Mouse (Mus musculus) 3T3-L1 (cell line): ENCODE data around the gene Sag.

Experiments used
- DNase-seq: peaks from one replicate; pipeline ENCODE4 v3.0.0-alpha.2; 2015; ENCODE audit warnings: low read depth, low spot score

The Sag gene

GRCm38 (mm10) chr1:87824420-87824995 is 21.0 kb downstream of the Sag start:
- no peak for DNase-seq

DNA sequence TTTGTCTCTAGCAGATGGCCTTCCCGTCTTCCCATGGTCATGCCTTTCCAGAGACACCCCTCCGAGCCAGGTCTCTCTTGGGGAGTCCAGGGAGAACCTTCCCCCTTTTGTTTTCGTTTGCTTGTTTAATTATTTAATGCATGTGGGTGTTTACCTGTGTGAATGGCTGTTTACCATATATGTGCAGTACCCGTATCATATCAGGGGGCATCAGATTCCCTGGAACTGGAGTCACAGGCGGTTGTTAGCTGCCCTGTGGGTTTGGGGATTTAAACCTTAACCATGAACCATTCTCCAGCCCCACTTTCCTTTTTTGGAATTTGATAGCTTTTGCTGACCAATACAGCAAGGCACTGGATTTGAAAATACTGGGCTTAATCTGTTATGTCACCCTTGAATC is 21.8 kb downstream of the Sag start:
- no peak for DNase-seq

DNA sequence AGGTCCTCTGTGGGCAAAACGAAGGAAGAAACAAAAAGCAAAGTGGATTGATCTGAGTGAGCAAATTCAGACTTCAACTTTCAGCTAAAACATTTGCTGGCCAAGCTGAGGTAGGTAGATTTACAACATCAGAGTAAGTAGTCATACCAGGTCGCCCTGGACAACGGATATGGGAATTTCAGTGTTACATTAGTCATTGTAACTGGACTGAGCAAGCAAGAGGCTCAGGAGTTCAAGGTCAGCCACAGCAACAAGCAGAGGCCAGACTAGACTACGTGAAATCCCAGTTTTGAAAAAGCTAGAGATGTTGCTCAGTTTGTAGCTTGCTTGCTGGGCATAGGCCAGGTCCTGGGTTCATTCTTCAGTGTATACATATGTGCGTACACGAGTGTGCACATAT is 22.5 kb downstream of the Sag start:
- no peak for DNase-seq

DNA sequence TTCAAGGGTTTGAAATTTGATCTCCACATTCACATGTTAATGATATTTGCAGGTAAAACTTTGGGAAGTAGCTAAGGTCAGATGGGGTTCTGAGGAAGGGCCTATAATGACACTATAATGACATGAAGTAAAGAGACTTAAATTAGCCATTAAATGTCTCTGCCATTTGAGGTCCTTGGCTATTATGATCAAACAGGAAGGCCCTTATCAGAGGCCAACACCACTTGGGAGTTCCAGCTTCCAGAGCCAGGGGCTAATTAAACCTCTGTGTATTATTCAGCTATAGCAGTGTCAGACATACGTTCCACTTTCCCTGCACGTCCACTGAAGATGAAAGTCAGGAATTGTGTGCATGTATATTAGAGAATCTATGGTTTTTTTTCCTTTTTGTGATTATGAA is 23.0 kb downstream of the Sag start:
- DNase-seq, result no peak

GRCm38 (mm10) chr1:87827476-87827875 is 24.0 kb downstream of the Sag start:
- peak; percentile 75 for DNase-seq

GRCm38 (mm10) chr1:87828185-87828584 is 24.7 kb downstream of the Sag start:
- no peak for DNase-seq

DNA sequence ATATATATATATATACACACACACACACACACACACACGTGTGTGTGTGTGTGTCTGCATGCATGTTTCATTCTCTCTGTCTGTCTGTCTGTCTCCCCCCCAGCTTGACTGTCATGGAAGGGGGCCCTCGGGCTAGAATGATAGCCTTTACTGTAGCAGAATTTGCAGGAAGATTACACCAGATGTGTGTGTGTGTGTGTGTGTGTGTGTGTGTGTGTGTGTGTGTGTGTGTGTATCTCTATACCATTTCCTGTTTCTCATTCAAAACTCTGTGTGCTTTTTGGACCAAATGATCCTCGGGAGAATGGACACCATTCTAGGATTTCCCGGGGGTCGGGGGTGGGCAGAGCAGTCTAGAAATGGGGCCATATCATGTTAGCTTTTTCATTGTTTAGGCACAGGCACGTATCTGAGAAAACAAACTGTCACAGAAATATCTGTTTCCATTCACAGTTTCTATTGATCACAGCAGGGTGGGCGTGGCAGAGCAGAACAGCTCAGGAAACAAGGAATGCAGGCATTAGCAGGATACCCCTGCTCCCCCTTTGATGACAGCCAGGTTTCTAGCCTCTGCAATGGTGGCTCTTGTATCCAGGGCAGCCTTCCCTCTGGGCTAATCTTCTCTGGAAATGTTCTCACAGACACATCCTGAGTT is 25.6 kb downstream of the Sag start:
- DNase-seq, result no peak

DNA sequence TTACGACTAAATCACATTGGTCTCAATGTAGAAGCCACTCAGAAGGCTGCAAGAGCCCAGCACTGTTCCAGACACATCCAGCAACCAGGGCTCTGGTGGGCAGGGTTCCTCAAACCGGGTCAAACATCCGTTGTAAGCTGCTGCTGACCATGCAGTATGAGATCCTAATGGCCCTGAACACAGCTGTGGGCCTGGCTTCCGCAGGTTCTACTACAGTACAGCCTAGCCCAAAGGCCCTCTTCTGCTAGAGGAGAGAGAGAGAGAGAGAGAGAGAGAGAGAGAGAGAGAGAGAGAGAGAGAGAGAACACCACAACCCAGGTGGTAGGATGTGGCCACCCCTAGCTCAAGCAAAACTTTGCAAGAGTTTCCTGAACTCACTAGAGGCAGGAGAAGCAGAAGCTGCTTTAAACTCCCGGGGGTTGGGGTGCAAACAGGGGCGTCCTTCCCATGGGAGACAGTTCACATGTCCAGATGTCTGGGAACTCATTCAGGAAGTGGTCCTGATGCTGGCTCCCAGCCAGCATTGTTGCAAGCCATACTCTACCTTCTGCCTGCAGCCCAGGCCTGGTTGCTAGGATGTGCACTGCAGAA is 26.2 kb downstream of the Sag start:
- DNase-seq, result no peak

- no peak for DNase-seq
These were observed 33.0 kb downstream of the Sag start for GRCm38 (mm10) chr1:87836453-87836852.

- DNase-seq, result no peak
These were observed 33.5 kb downstream of the Sag start for GRCm38 (mm10) chr1:87837018-87837417.

DNA sequence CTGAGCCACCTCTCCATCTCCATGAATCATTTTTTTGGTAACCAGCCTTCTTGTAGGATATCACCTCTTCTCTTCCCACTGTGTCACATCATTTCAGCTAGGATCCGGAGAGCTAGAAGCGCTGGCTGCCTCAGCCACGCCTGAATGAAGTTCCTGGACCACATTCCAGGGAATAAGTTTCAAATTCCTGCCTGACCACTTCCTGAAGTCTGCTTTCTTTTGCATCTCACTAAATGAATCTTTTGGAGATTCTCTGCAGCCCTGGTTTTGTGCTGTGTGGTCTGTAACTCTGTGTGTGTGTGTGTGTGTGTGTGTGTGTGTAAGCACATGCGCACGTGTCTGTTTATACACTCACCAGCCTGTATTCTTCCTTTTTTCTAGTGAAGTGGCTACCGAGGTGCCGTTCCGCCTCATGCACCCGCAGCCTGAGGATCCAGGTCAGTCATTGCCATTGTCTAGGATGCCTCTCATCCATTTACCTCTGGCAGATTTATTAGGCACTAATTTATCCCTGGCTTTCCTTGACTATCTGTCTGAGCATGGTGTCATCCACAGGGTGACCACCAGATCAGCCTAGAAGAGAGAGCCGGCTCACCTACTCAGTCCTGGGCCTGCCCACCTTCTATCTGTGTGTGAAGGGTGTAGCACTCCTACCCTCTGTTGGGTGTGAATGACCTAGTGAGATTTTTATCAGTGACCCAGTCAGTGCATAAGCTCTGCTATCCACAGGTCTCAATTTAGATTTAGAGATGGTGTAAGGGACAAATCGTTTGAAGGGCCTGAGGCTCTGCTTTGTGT is 37.1 kb downstream of the Sag start:
- peak; percentile 77 for DNase-seq

DNA sequence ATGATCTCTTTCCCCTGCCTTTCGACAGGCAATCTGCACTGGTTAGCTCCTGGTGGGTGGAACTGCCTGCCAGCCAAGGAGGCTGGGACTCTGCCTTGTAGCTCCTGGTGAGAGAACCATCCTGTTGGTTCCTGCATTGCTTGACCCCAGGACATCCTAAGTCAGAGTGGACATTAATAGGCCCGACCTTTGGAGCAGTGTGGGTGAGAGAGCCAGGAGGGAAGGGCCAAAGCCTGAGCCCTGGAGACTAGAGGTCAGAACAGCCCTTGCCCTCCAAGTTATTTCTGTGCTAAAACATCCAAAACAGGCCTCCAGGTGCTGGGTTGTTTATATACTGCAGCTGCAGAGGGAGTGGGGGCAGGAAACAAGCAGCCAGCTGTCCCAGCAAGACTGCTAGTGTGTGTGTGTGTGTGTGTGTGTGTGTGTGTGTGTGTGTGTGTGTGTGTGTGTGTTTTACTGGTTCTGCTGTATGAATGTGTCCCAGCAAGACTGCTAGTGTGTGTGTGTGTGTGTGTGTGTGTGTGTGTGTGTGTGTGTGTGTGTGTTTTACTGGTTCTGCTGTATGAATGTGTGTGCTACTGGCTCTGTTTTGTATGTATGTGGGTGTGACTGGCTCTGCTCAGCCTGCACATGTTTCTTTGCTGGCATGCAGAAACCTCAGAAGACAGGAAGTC is 43.5 kb downstream of the Sag start:
- DNase-seq, result peak; percentile 51

- peak; percentile 69 for DNase-seq
These were observed 44.1 kb downstream of the Sag start for GRCm38 (mm10) chr1:87847475-87848168.

- peak; percentile 89 for DNase-seq
These were observed 44.9 kb downstream of the Sag start for GRCm38 (mm10) chr1:87848237-87848996.

DNA sequence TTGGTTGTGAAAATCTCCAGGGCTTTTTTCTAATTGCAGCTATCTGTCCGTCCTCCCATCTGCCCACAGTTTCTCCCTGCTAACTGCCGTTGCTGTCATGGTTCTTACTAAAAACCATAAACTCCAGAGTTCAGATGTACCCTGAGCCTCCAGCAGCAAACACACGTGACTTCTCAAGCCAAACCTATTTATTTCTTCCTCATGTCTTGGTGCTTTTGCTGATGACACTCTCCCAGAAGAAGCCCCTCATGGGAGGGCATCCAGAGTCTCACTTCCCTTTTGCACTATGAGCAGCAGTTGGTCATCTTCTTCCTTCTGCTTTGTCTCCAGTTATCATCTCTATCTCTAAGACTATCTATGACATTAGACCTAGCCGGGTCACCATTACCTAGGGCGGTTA is 45.8 kb downstream of the Sag start:
- DNase-seq, result no peak

- no peak for DNase-seq
These were observed 47.9 kb downstream of the Sag start for GRCm38 (mm10) chr1:87851344-87851743.

DNA sequence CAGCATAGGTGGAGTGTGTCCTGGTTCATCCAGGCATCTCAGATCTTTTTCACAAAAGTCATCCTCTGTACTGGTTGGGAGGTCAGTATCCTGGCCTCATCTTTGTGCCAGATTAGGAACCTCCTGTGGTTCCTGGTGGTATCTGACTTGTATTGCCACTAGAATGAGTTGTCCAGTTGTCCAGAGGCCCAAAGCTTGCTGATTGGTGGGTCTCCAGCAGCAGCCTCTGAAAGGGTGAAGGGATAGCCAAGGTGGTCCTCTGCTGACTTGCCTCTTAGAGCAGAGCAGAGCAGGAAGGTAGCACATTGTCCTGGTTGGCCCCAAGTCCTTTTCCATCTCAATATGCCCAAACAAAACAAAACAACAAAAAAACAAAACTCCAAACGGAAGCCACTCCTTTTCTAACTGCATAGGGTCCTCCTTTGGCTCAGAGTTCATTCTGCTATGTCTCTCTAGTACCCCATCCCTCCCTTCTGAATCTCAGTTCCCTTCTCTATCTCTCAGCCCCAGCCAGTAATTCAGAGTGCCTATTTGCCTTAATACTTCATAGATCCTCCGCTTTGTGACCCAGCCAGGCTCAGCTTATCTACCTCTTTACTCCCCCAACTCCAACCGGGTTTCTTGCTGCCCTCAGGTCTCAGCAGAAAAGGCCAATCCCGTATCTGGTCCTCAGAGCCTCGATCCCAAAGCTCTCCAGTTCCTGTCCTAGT is 48.8 kb downstream of the Sag start:
- DNase-seq, result no peak

DNA sequence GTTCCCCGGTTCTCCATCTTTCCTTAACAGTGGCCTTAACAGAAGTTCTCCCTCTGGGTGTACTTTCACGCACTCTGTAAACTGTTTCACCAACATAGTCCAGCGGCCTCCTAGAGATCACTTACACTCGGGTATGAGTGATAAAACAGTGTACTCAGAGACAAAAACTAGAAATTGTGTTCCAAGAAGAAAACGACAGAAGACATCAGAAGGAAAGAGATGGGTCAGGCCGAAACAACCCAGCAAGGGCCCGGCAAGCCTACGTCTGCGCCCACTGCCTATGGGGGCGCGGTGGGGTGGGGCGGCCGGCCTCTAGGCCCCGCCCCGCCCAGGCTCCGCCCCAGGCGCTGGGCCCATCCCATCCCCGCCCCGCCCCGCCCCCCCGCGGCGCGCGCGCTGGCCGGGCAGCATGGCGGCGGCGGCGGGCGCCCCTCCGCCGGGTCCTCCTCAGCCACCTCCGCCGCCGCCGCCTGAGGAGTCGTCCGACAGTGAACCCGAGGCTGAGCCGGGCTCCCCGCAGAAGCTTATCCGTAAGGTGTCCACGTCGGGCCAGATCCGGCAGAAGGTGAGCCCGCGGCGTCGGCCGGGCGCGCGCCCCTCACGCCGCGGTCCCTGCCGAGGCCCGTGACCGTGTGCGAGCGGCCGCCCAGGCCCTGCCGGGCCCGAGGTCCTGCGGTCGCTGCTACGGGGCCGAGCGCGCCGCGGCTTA is 49.6 kb downstream of the Sag start, which contains the start of gene Dgkd:
TSS of gene Dgkd (plus strand) at position 396 of the 709 bp plus-strand sequence.
- peak; percentile 66 for DNase-seq
